Mouse (Mus musculus) E14TG2a.4 (cell line): Measurements from ENCODE around the gene Racgap1.

ENCODE experiments used
- H3K27me3 ChIP-seq: 2 replicates; pipeline ENCODE4 v1.6.1; 2014; ENCODE audit warnings: low read length, control low read depth; ENCODE audit not compliant: insufficient read depth
- H3K36me3 ChIP-seq: 2 replicates; pipeline ENCODE4 v1.6.1; 2014; ENCODE audit warnings: low read length, control low read depth; ENCODE audit not compliant: insufficient read depth
- H3K4me1 ChIP-seq: replicated peaks from 2 replicates; pipeline ENCODE4 v1.6.1; 2014; ENCODE audit warnings: low read depth, low read length, control low read depth
- H3K4me3 ChIP-seq: replicated peaks from 2 replicates; pipeline ENCODE4 v1.5.1; 2014; ENCODE audit warnings: mild to moderate bottlenecking, low read length
- H3K9me3 ChIP-seq: 2 replicates; pipeline ENCODE4 v1.6.1; 2014; ENCODE audit warnings: low read length, control low read depth
- CTCF ChIP-seq: conservative IDR thresholded peaks from 2 replicates; pipeline ENCODE4 v1.5.1; 2014; ENCODE audit warnings: low read length
- NANOG ChIP-seq: IDR thresholded peaks from 2 replicates; pipeline ENCODE4 v1.6.1; 2014; ENCODE audit warnings: borderline replicate concordance, low read length, mixed read lengths
- POU5F1 ChIP-seq: IDR thresholded peaks from 2 replicates; pipeline ENCODE4 v1.6.1; 2014; ENCODE audit warnings: low read length, borderline replicate concordance

Gene Racgap1

GRCm38 (mm10) chr15:99615246-99615645 is 36.2 kb downstream of the Racgap1 start:
- H3K36me3 ChIP-seq = peaks cover 13% of the 10 kb centered on the region
- no peak overlapping the region for H3K4me3 ChIP-seq
- TF ChIP-seq NANOG = no peak
- peaks cover 15% of the 10 kb centered on the region for H3K4me1 ChIP-seq
- peaks cover 15% of the 10 kb centered on the region for H3K27me3 ChIP-seq
- H3K9me3 ChIP-seq = no peaks in the 10 kb centered on the region

GRCm38 (mm10) chr15:99614753-99615152 is 36.7 kb downstream of the Racgap1 start:
- no peak for TF ChIP-seq CTCF
- TF ChIP-seq POU5F1 = no peak
- no peak for TF ChIP-seq NANOG
- Histone ChIP-seq H3K4me3 (no peak overlapping the region), H3K9me3 (no peaks in the 10 kb centered on the region), H3K4me1 (peaks cover 13% of the 10 kb centered on the region), H3K27me3 (peaks cover 15% of the 10 kb centered on the region), H3K36me3 (peaks cover 10% of the 10 kb centered on the region)

GRCm38 (mm10) chr15:99614273-99614672 is 37.2 kb downstream of the Racgap1 start:
- TF ChIP-seq NANOG (no peak), CTCF (no peak), POU5F1 (no peak)
- no peaks in the 10 kb centered on the region for H3K9me3 ChIP-seq
- H3K4me1 ChIP-seq = peaks cover 12% of the 10 kb centered on the region
- H3K36me3 ChIP-seq = peaks cover 5% of the 10 kb centered on the region
- H3K27me3 ChIP-seq = peaks cover 15% of the 10 kb centered on the region
- H3K4me3 ChIP-seq = no peak overlapping the region

GRCm38 (mm10) chr15:99611563-99611962 is 39.9 kb downstream of the Racgap1 start:
- Histone ChIP-seq H3K27me3 (peaks cover 20% of the 10 kb centered on the region), H3K9me3 (no peaks in the 10 kb centered on the region), H3K4me1 (peaks cover 14% of the 10 kb centered on the region), H3K4me3 (no peak overlapping the region), H3K36me3 (no peaks in the 10 kb centered on the region)
- TF ChIP-seq POU5F1 (no peak), CTCF (no peak), NANOG (no peak)

- peaks cover 21% of the 10 kb centered on the region for H3K27me3 ChIP-seq
- no peaks in the 10 kb centered on the region for H3K9me3 ChIP-seq
- H3K36me3 ChIP-seq = no peaks in the 10 kb centered on the region
- TF ChIP-seq POU5F1 (no peak), NANOG (no peak), CTCF (no peak)
- peaks cover 6% of the 10 kb centered on the region for H3K4me1 ChIP-seq
- no peak overlapping the region for H3K4me3 ChIP-seq
Measured at GRCm38 (mm10) chr15:99608382-99609125, 42.9 kb downstream of the Racgap1 start.

- Histone ChIP-seq H3K4me3 (no peak overlapping the region), H3K36me3 (no peaks in the 10 kb centered on the region), H3K9me3 (no peaks in the 10 kb centered on the region), H3K27me3 (peaks cover 31% of the 10 kb centered on the region), H3K4me1 (peaks cover 10% of the 10 kb centered on the region)
- no peak for TF ChIP-seq POU5F1
- TF ChIP-seq NANOG = no peak
- no peak for TF ChIP-seq CTCF
Measured at GRCm38 (mm10) chr15:99607388-99608113, 43.9 kb downstream of the Racgap1 start.

GRCm38 (mm10) chr15:99606515-99606914 is 44.9 kb downstream of the Racgap1 start:
- TF ChIP-seq NANOG = no peak
- TF ChIP-seq POU5F1 = no peak
- no peak for TF ChIP-seq CTCF
- Histone ChIP-seq H3K4me3 (no peak overlapping the region), H3K27me3 (peaks cover 39% of the 10 kb centered on the region), H3K36me3 (no peaks in the 10 kb centered on the region), H3K9me3 (no peaks in the 10 kb centered on the region), H3K4me1 (peaks cover 19% of the 10 kb centered on the region)

GRCm38 (mm10) chr15:99605595-99605994 is 45.9 kb downstream of the Racgap1 start:
- Histone ChIP-seq H3K36me3 (no peaks in the 10 kb centered on the region), H3K27me3 (peaks cover 48% of the 10 kb centered on the region), H3K4me3 (no peak overlapping the region), H3K9me3 (no peaks in the 10 kb centered on the region), H3K4me1 (peaks cover 26% of the 10 kb centered on the region)
- TF ChIP-seq CTCF = no peak
- no peak for TF ChIP-seq NANOG
- TF ChIP-seq POU5F1 = no peak

GRCm38 (mm10) chr15:99603216-99603615 is 48.2 kb downstream of the Racgap1 start:
- H3K4me1 ChIP-seq = peaks cover 31% of the 10 kb centered on the region
- peaks cover 64% of the 10 kb centered on the region for H3K27me3 ChIP-seq
- H3K36me3 ChIP-seq = no peaks in the 10 kb centered on the region
- H3K9me3 ChIP-seq = no peaks in the 10 kb centered on the region
- H3K4me3 ChIP-seq = no peak overlapping the region
- TF ChIP-seq NANOG (no peak), CTCF (no peak), POU5F1 (no peak)
